Mouse (Mus musculus): ENCODE results near the gene Msl3. TPM values are rescaled to one million over a fixed set of nuclear protein-coding genes. Genes with fewer than 3 reads are reported as not detected.

Msl3 gene
- polyA plus RNA-seq (2017; shearing (Covaris generic)): 19.4 TPM

DNA sequence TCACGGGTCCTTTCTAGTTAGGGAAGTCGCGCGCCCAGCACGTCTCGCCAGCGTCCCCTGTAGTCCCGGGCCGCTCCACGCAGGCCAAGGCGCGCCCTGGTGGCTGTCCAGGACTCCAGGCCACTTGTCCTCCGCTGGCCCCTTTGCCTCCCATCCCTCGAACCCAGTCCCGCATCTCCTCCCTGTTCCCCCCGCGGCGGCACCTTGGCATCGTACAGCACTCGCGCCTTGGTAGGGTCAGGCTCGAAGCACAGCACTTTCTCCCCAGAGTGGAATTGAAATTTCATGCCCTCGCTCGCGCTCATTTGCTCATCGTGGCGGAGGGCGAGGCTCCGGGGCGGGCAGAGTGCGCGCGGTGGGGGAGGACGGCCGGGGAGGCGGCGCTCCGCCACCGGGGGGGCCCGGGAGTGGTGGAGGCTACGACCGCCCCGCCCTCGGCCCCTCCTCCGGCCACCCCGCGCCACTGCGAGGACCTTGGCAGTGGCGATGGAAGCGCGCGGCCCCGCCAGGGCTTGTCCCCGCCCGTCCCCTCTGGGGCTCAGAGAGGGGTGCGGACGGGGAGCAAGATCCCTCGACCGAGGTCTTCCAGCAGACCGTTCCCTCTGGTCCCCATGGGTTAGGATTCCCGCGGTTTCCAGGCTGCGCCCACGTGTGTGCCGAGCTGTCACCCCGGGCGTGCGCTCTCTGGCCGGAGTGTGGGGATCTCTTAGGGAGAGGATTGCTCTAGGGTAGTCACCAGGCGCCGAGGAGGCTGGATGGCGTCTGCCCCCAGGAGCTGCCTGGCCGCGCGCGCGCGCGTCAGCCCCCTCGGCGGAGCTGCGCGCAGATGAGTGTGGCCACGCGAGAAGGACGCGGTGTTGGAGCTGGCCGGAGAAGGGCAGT lies at the start of gene Msl3:
TSS of gene Msl3 (minus strand) at position 374 of the 882 bp plus-strand sequence.

Other genes starting within 250 kb of the Msl3 start
- 0.06 TPM for gene Frmpd4, start 96.7 kb downstream of the Msl3 start, polyA plus RNA-seq (2017; shearing (Covaris generic))
- not detected for gene Arhgap6, start 121.2 kb upstream of the Msl3 start, polyA plus RNA-seq (2017; shearing (Covaris generic))

Data from effector memory CD4-positive, alpha-beta T cell, adult 5 months (primary cell).